Mouse (Mus musculus) ES-CJ7 (cell line): ENCODE results near the gene Zbtb18.
"Not testable (repeated sequence)": the region's sequence is repeated elsewhere in the genome, so short reads cannot be mapped to it uniquely, and the experiment has no call there.

Experiments used
- DNase-seq: peaks from one replicate; pipeline ENCODE4 v3.0.0; 2011; ENCODE audit warnings: low read depth, low spot score

Zbtb18 gene

GRCm38 (mm10) chr1:177447086-177447485, 4.9 kb downstream of the Zbtb18 start:
- DNase-seq = no peak

GRCm38 (mm10) chr1:177447541-177448111, 5.5 kb downstream of the Zbtb18 start:
- no peak for DNase-seq

- peak; percentile 43 for DNase-seq
Measured at GRCm38 (mm10) chr1:177448121-177448561, 6.0 kb downstream of the Zbtb18 start.

- no peak for DNase-seq
Measured at GRCm38 (mm10) chr1:177448921-177449320, 6.8 kb downstream of the Zbtb18 start.

GRCm38 (mm10) chr1:177449857-177450256, 7.7 kb downstream of the Zbtb18 start:
- DNase-seq = not testable (repeated sequence)

GRCm38 (mm10) chr1:177451041-177451440, 8.9 kb downstream of the Zbtb18 start:
- no peak for DNase-seq

- DNase-seq = no peak
Measured at GRCm38 (mm10) chr1:177451991-177452431, 9.9 kb downstream of the Zbtb18 start.

- DNase-seq = no peak
Measured at GRCm38 (mm10) chr1:177452987-177453386, 10.8 kb downstream of the Zbtb18 start.

- no peak for DNase-seq
Measured at GRCm38 (mm10) chr1:177453806-177454205, 11.7 kb downstream of the Zbtb18 start.

- no peak for DNase-seq
Measured at GRCm38 (mm10) chr1:177454492-177454891, 12.3 kb downstream of the Zbtb18 start.

- no peak for DNase-seq
Measured at GRCm38 (mm10) chr1:177455466-177455865, 13.3 kb downstream of the Zbtb18 start.

GRCm38 (mm10) chr1:177456208-177456607, 14.1 kb downstream of the Zbtb18 start:
- no peak for DNase-seq

GRCm38 (mm10) chr1:177456772-177457171, 14.6 kb downstream of the Zbtb18 start:
- no peak for DNase-seq

GRCm38 (mm10) chr1:177457981-177458380, 15.8 kb downstream of the Zbtb18 start:
- no peak for DNase-seq

GRCm38 (mm10) chr1:177458456-177459389, 16.6 kb downstream of the Zbtb18 start:
- DNase-seq = no peak

GRCm38 (mm10) chr1:177459536-177459935, 17.4 kb downstream of the Zbtb18 start:
- no peak for DNase-seq

GRCm38 (mm10) chr1:177467150-177467549, 25.0 kb downstream of the Zbtb18 start:
- DNase-seq = no peak

- DNase-seq = no peak
Measured at GRCm38 (mm10) chr1:177468436-177468835, 26.3 kb downstream of the Zbtb18 start.

GRCm38 (mm10) chr1:177470091-177470490, 27.9 kb downstream of the Zbtb18 start:
- no peak for DNase-seq

GRCm38 (mm10) chr1:177470951-177471350, 28.8 kb downstream of the Zbtb18 start:
- DNase-seq = no peak

- DNase-seq = no peak
Measured at GRCm38 (mm10) chr1:177475542-177476197, 33.5 kb downstream of the Zbtb18 start.

- no peak for DNase-seq
Measured at GRCm38 (mm10) chr1:177478578-177478977, 36.4 kb downstream of the Zbtb18 start.
